ENCODE assay signal across 12 mouse cellular contexts in genomic region chr7:73730430-73731022, GRCm38 (mm10). TPM values are rescaled to one million over a fixed set of nuclear protein-coding genes. Genes with fewer than 3 reads are reported as not detected.
DNase-seq lines count a peak whose midpoint lies in the region; ATAC-seq and TF ChIP-seq lines count a peak whose summit lies in the region.
"Had no signal": no experiment of that assay in that cellular context is flagged by ENCODE, and none has a peak within 500 bp of the region (broad histone marks: within the 10 kb centered on the region; RNA-seq: fewer than 3 reads in every experiment).

No protein-coding gene starts in this region.

- no peak overlapping the region for H3K4me2 ChIP-seq in heart, embryonic 13.5 days
- no peak overlapping the region for H3K4me2 ChIP-seq in lung, embryonic 15.5 days
- no peak overlapping the region for H3K4me2 ChIP-seq in hindbrain, postnatal 0 days (ENCODE audit: low read depth, low read length)
- H3K4me2 ChIP-seq in stomach, embryonic 14.5 days (replicated peaks; ENCODE audit: low read depth, low read length) = no peak overlapping the region
- no peak overlapping the region for H3K4me2 ChIP-seq in liver, postnatal 0 days (ENCODE audit: low read depth, low read length)
- H3K4me2 ChIP-seq: heart, embryonic 15.5 days had no signal

- ATAC-seq in heart, embryonic 13.5 days (ENCODE audit: extremely low read depth, insufficient number of reproducible peaks, low FRiP score, low TSS enrichment) = no peak
- 0 out of 2 replicates have a peak, but pooled peaks have one; percentile 72 for ATAC-seq in lung, embryonic 15.5 days (ENCODE audit: borderline replicate concordance, extremely low read depth, low FRiP score, low TSS enrichment)
- peak; percentile 73 for ATAC-seq in hindbrain, postnatal 0 days
- 0 out of 2 replicates have a peak, but pooled peaks have one; percentile 65 for ATAC-seq in stomach, embryonic 14.5 days (ENCODE audit: insufficient number of reproducible peaks, insufficient read depth, low FRiP score, low read depth)
- ATAC-seq in liver, postnatal 0 days = no peak

- WGBS in heart, embryonic 13.5 days = 42% methylated on average over 10 of the region's 10 CpGs
- 18% methylated on average over 10 of the region's 10 CpGs for whole genome bisulfite sequencing in lung, embryonic 15.5 days
- 47% methylated on average over 10 of the region's 10 CpGs for WGBS in hindbrain, postnatal 0 days
- WGBS in stomach, embryonic 14.5 days = 45% methylated on average over 10 of the region's 10 CpGs
- 60% methylated on average over 10 of the region's 10 CpGs for WGBS in liver, postnatal 0 days (ENCODE audit: insufficient replicate concordance)

- DNase-seq in heart, postnatal 14 days = no peak
- no peak for DNase-seq in lung, postnatal 36 days
- DNase-seq in hindbrain, postnatal 0 days (ENCODE audit: low spot score) = peak; percentile 39
- DNase-seq in liver, postnatal 0 days = no peak
- DNase-seq: cerebellum, adult 8-10 months; lung, adult 18-20 months; thymus, postnatal 4 days had no signal

- H3K9me3 ChIP-seq in heart, embryonic 13.5 days = peaks cover 9% of the 10 kb centered on the region
- no peaks in the 10 kb centered on the region for H3K9me3 ChIP-seq in lung, embryonic 15.5 days
- H3K9me3 ChIP-seq in hindbrain, postnatal 0 days (ENCODE audit: low read length) = no peaks in the 10 kb centered on the region
- H3K9me3 ChIP-seq in stomach, embryonic 14.5 days (ENCODE audit: control insufficient read depth, low read depth, low read length) = no peaks in the 10 kb centered on the region
- no peaks in the 10 kb centered on the region for H3K9me3 ChIP-seq in liver, postnatal 0 days (ENCODE audit: low read length)
- H3K9me3 ChIP-seq: heart, embryonic 15.5 days had no signal

- no peak for TF ChIP-seq CTCF in hindbrain, postnatal 0 days (IDR thresholded peaks at IDR 0.05; ENCODE audit: low read depth)
- no peak for TF ChIP-seq CTCF in liver, postnatal 0 days (IDR thresholded peaks at IDR 0.05; ENCODE audit: low read depth)

- H3K9ac ChIP-seq in heart, embryonic 13.5 days = no peak overlapping the region
- H3K9ac ChIP-seq in lung, embryonic 15.5 days = no peak overlapping the region
- no peak overlapping the region for H3K9ac ChIP-seq in hindbrain, postnatal 0 days (replicated peaks; ENCODE audit: low read length)
- no peak overlapping the region for H3K9ac ChIP-seq in stomach, embryonic 14.5 days (replicated peaks; ENCODE audit: low read depth, low read length)
- H3K9ac ChIP-seq in liver, postnatal 0 days (replicated peaks) = no peak overlapping the region
- H3K9ac ChIP-seq: heart, embryonic 15.5 days had no signal

- peaks cover 20% of the 10 kb centered on the region; the same call in 1 of the 2 replicates for H3K27me3 ChIP-seq in heart, embryonic 13.5 days (replicated peaks)
- no peaks in the 10 kb centered on the region for H3K27me3 ChIP-seq in lung, embryonic 15.5 days
- H3K27me3 ChIP-seq in hindbrain, postnatal 0 days (ENCODE audit: insufficient read depth, low read length) = no peaks in the 10 kb centered on the region
- no peaks in the 10 kb centered on the region for H3K27me3 ChIP-seq in stomach, embryonic 14.5 days (ENCODE audit: control insufficient read depth, insufficient read depth, low read length)
- H3K27me3 ChIP-seq in liver, postnatal 0 days (ENCODE audit: insufficient read depth, low read length) = no peaks in the 10 kb centered on the region

- H3K4me3 ChIP-seq in heart, embryonic 13.5 days = no peak overlapping the region
- H3K4me3 ChIP-seq in lung, embryonic 15.5 days = no peak overlapping the region
- no peak overlapping the region for H3K4me3 ChIP-seq in hindbrain, postnatal 0 days (ENCODE audit: low read length)
- H3K4me3 ChIP-seq in stomach, embryonic 14.5 days (ENCODE audit: low read depth, low read length) = no peak overlapping the region
- H3K4me3 ChIP-seq in liver, postnatal 0 days (ENCODE audit: low read depth, low read length) = no peak overlapping the region
- H3K4me3 ChIP-seq: heart, embryonic 15.5 days; myocyte had no signal

- no peaks in the 10 kb centered on the region for H3K36me3 ChIP-seq in heart, embryonic 13.5 days
- no peaks in the 10 kb centered on the region for H3K36me3 ChIP-seq in lung, embryonic 15.5 days
- no peaks in the 10 kb centered on the region for H3K36me3 ChIP-seq in hindbrain, postnatal 0 days (ENCODE audit: insufficient read depth, low read length)
- H3K36me3 ChIP-seq in stomach, embryonic 14.5 days (ENCODE audit: control insufficient read depth, insufficient read depth, low read length) = no peaks in the 10 kb centered on the region
- no peaks in the 10 kb centered on the region for H3K36me3 ChIP-seq in liver, postnatal 0 days (replicated peaks; ENCODE audit: insufficient read depth, low read length)
- H3K36me3 ChIP-seq: heart, embryonic 15.5 days had no signal

- no peak for TF ChIP-seq EP300 in liver, postnatal 0 days (IDR thresholded peaks at IDR 0.05; ENCODE audit: low read depth)

- intact Hi-C loops in heart, postnatal 14 days (cut with DNase I) = no loop called here

- H3K4me1 ChIP-seq in heart, embryonic 13.5 days = peaks cover 13% of the 10 kb centered on the region
- peaks cover 17% of the 10 kb centered on the region for H3K4me1 ChIP-seq in lung, embryonic 15.5 days
- H3K4me1 ChIP-seq in hindbrain, postnatal 0 days (ENCODE audit: insufficient read depth, low read length) = no peaks in the 10 kb centered on the region
- H3K4me1 ChIP-seq in stomach, embryonic 14.5 days (ENCODE audit: control insufficient read depth, insufficient read depth, low read length) = no peaks in the 10 kb centered on the region
- H3K4me1 ChIP-seq in liver, postnatal 0 days (ENCODE audit: insufficient read depth) = no peaks in the 10 kb centered on the region

- peak overlapping the region; percentile 28; the same call in 1 of the 2 replicates for H3K27ac ChIP-seq in heart, embryonic 13.5 days (replicated peaks)
- H3K27ac ChIP-seq in lung, embryonic 15.5 days = peak overlapping the region; percentile 37
- H3K27ac ChIP-seq in hindbrain, postnatal 0 days = peak overlapping the region; percentile 5; the same call in 1 of the 2 replicates
- no peak overlapping the region for H3K27ac ChIP-seq in stomach, embryonic 14.5 days (ENCODE audit: low read length)
- H3K27ac ChIP-seq in liver, postnatal 0 days (ENCODE audit: low read depth) = no peak overlapping the region
- H3K27ac ChIP-seq: heart, embryonic 15.5 days had no signal

RNA-seq across cellular contexts. Expression of gene Fam174b, which starts 9.6 kb away (rescaled TPM):
- 49.8 and 50.1 TPM in 2 replicates for polyA plus RNA-seq in heart, embryonic 13.5 days (2015; fragmentation: Nextera tagmentation; extraction: Ambion mirVana)
- total RNA-seq in heart, postnatal 14 days (2021) = 100 to 1,000 TPM; 132 TPM
- polyA plus RNA-seq in lung, embryonic 15.5 days (2015; fragmentation: Nextera tagmentation; extraction: Ambion mirVana) = 83.7 and 84.4 TPM in 2 replicates
- total RNA-seq in hindbrain, postnatal 0 days (2014; rRNA removed) = 26.1 and 38.4 TPM in 2 replicates
- polyA plus RNA-seq in hindbrain, postnatal 0 days (2015; fragmentation: Nextera tagmentation; extraction: Ambion mirVana) = 26.8 and 29.3 TPM in 2 replicates
- polyA plus RNA-seq in stomach, embryonic 14.5 days (2014; fragmentation: Nextera tagmentation; extraction: Ambion mirVana) = 53.5 and 56.1 TPM in 2 replicates
- 2.6 and 2.9 TPM in 2 replicates for polyA plus RNA-seq in liver, postnatal 0 days (2015; fragmentation: Nextera tagmentation; extraction: Ambion mirVana)
- polyA plus RNA-seq: myocyte had no signal

Comparison
In these comparisons a context has a peak if more than half of its experiments do, and no peak if none do; other contexts are left out.
1. ATAC-seq: peak in lung, embryonic 15.5 days (single experiment), hindbrain, postnatal 0 days (single experiment) and stomach, embryonic 14.5 days (single experiment); none in heart, embryonic 13.5 days (single experiment) and liver, postnatal 0 days (single experiment).
2. H3K27ac ChIP-seq: peak in heart, embryonic 13.5 days (single experiment), lung, embryonic 15.5 days (single experiment) and hindbrain, postnatal 0 days (single experiment); none in stomach, embryonic 14.5 days (single experiment) and liver, postnatal 0 days (single experiment).